Mouse (Mus musculus): ENCODE results near the gene Dnajb2. TPM values are rescaled to one million over a fixed set of nuclear protein-coding genes. Genes with fewer than 3 reads are reported as not detected.

Gene Dnajb2
- polyA plus RNA-seq, 1 experiment from 2014 or later = 24.2 TPM

DNA sequence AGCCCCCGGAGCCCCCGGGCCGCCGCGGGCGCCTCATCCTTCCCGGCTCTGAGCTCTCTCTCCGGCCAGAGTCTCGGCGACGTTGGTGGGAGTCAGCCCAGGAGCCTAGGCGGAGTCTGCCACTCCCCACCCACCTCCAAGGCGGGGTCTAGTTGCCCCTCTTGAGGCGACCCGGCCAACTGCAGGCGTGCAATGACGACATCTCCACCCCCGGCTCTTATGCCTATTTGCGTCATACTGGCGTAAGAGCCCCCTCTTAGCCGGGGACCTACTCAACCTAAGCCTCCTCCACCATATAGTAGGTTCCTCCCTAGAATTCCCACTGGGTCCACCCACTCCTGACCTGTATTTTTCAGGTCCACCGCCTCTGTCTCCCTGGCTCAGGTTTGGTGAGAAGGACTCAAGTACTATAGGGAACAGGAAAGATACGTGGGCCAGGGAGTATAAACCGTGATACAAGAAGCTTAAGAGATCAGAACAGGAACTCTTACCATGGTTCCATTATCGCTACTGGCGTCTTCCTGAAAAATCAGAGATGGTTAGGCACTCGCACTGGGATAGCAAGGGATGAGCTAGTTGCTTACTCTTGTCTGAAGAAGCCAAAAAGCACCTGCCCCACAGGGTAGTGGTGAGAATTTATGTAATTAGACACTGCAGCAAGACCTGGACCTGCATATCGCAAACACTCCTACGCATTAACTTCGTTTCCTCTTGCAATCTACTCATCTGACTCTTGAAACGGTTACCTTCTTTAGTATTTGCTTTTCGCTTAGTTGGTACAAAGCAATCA lies 28.1 kb downstream of the Dnajb2 start, which contains the start of gene Ptprn:
Gene Ptprn (minus strand): TSS at position 412 of the 790 bp plus-strand sequence.
- Histone ChIP-seq H3K27ac (replicated peaks) (no peak within 1 kb of the TSS), H3K9me3 (ENCODE audit: control insufficient read depth, low read length) (no peaks in the 10 kb centered on the region), H3K4me2 (replicated peaks; ENCODE audit: low read depth) (no peak within 1 kb of the TSS), H3K4me1 (replicated peaks; ENCODE audit: control insufficient read depth, insufficient read depth) (no peaks in the 10 kb centered on the region), H3K27me3 (ENCODE audit: control insufficient read depth, insufficient read depth, low read length) (peaks cover 17% of the 10 kb centered on the region; the same call in 1 of the 2 replicates), H3K4me3 (ENCODE audit: low read depth, low read length) (no peak within 1 kb of the TSS), H3K36me3 (ENCODE audit: control insufficient read depth, insufficient read depth, low read length) (no peaks in the 10 kb centered on the region), H3K9ac (ENCODE audit: low read length) (no peak within 1 kb of the TSS)
- ATAC-seq (ENCODE audit: low FRiP score, low TSS enrichment) (peak; percentile 40; the same call in 1 of the 2 replicates), DNase-seq (ENCODE audit: low spot score) (no peak)
- WGBS = 11% methylated on average over 31 of the region's 32 CpGs
- TF ChIP-seq EP300 (optimal IDR thresholded peaks at IDR 0.05) = no peak
- TF ChIP-seq CTCF (IDR thresholded peaks at IDR 0.05; ENCODE audit: low read depth) = no peak

DNA sequence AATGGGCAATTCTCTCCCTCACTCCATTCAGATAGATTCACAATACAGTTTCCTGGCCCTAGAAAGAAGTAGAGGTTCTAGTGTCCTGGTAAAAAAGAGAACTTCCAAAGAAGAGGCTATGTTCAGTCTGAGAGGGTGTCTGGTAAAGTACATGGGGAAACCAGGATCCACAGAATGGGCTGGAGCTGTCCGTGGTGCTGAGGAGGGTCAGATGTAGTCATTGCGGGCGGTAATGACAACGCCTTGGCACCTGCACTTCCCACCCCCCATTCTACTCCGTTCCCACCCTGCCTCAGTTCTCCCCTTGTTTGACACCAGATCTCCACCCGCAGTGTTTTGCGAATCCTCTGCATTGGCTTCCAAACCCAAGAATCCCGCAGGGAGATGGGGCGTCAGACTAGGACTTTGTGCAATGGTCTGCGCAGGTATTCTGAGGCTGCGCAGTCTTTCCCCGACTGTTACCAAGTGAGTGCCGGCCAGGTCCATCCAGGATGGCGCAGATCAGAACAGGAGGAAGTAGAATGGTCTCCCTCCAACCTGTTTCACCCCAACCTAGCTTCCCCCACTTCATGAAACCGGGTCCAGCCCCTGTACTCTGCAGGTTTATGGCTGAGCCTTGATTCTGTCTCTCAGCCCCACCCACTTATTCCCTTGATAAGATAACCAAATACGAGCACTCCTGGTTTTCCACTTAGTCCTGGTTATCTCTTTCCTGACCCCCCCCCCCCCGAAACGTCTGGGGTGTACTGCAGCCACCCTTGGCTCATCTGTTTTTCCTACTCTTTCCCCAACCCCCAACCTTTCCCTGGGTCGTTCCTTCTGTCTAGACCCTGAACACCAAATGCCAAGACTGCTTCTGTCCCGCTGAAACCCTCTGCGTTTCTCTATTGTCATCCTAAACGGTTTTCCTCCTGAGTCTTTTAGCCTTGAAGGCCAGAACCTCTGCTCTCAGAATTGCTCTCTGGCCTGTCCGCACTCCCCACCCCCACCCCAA lies 41.3 kb downstream of the Dnajb2 start:
- H3K27me3 ChIP-seq (ENCODE audit: control insufficient read depth, insufficient read depth, low read length) = no peaks in the 10 kb centered on the region
- no peaks in the 10 kb centered on the region for H3K9me3 ChIP-seq (ENCODE audit: control insufficient read depth, low read length)
- 9% methylated on average over 23 of the region's 23 CpGs for WGBS
- TF ChIP-seq CTCF (IDR thresholded peaks at IDR 0.05; ENCODE audit: low read depth) (no peak), EP300 (optimal IDR thresholded peaks at IDR 0.05) (no peak)
- H3K4me2 ChIP-seq (replicated peaks; ENCODE audit: low read depth) = no peak overlapping the region
- H3K4me1 ChIP-seq (replicated peaks; ENCODE audit: control insufficient read depth, insufficient read depth) = no peaks in the 10 kb centered on the region
- no peak for ATAC-seq (ENCODE audit: low FRiP score, low TSS enrichment)
- peak; percentile 75 for DNase-seq (ENCODE audit: low spot score)
- no peaks in the 10 kb centered on the region for H3K36me3 ChIP-seq (ENCODE audit: control insufficient read depth, insufficient read depth, low read length)
- H3K9ac ChIP-seq (ENCODE audit: low read length) = no peak overlapping the region
- H3K27ac ChIP-seq (replicated peaks) = no peak overlapping the region
- no peak overlapping the region for H3K4me3 ChIP-seq (ENCODE audit: low read depth, low read length)

DNA sequence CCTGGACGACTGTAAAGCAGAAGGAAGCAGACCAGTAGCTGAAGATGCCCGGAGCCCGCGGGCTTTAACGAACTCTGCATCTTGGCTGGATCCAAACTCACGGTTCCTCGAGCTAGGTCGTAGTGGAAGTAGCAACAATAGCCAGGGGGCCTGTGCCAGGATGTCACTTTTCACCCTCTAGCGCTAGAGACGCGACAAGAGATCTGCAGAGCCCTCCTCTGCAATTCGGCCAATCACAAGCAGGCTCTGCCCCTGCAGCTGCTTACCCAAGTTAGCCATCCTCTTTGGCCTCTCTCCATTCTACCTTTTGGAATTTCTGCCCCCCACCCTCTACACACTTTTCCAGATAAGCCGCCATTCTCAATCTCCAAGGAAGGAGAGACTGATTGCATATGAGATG lies 42.0 kb downstream of the Dnajb2 start, which contains the start of gene Resp18:
Gene Resp18 (minus strand): TSS at position 188 of the 400 bp plus-strand sequence.
- ATAC-seq (ENCODE audit: low FRiP score, low TSS enrichment) (no peak), DNase-seq (ENCODE audit: low spot score) (no peak)
- Histone ChIP-seq H3K9me3 (ENCODE audit: control insufficient read depth, low read length) (no peaks in the 10 kb centered on the region), H3K27ac (replicated peaks) (no peak within 1 kb of the TSS), H3K36me3 (ENCODE audit: control insufficient read depth, insufficient read depth, low read length) (no peaks in the 10 kb centered on the region), H3K4me1 (replicated peaks; ENCODE audit: control insufficient read depth, insufficient read depth) (no peaks in the 10 kb centered on the region), H3K4me3 (ENCODE audit: low read depth, low read length) (no peak within 1 kb of the TSS), H3K27me3 (ENCODE audit: control insufficient read depth, insufficient read depth, low read length) (no peaks in the 10 kb centered on the region), H3K4me2 (replicated peaks; ENCODE audit: low read depth) (no peak within 1 kb of the TSS), H3K9ac (ENCODE audit: low read length) (no peak within 1 kb of the TSS)
- TF ChIP-seq CTCF (IDR thresholded peaks at IDR 0.05; ENCODE audit: low read depth) = no peak
- no peak for TF ChIP-seq EP300 (optimal IDR thresholded peaks at IDR 0.05)
- 5% methylated on average over 13 of the region's 13 CpGs for WGBS

DNA sequence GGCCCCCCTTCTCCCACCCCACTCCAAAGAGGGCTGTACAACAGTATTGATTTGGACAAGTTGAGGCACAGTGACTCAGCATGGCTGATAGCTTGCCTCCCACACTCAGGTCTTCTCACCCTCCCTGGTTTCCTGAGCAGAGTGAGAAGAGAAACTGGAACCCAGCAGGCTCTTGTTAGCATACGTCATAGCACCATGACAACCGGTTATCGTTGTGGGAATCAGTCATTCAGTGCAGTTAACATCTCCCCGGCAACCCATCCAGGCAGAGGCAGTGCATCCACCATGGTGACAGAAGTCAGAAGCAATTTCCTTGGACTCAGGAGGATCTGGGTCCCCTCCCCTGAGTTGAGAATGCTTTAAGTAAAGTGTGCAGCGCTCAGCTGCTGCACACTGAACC lies 46.8 kb downstream of the Dnajb2 start:
- Histone ChIP-seq H3K4me1 (replicated peaks; ENCODE audit: control insufficient read depth, insufficient read depth) (no peaks in the 10 kb centered on the region), H3K4me3 (ENCODE audit: low read depth, low read length) (no peak overlapping the region), H3K9me3 (ENCODE audit: control insufficient read depth, low read length) (no peaks in the 10 kb centered on the region), H3K27me3 (ENCODE audit: control insufficient read depth, insufficient read depth, low read length) (no peaks in the 10 kb centered on the region), H3K9ac (ENCODE audit: low read length) (no peak overlapping the region), H3K36me3 (ENCODE audit: control insufficient read depth, insufficient read depth, low read length) (no peaks in the 10 kb centered on the region), H3K4me2 (replicated peaks; ENCODE audit: low read depth) (no peak overlapping the region), H3K27ac (replicated peaks) (no peak overlapping the region)
- 71% methylated on average over 5 of the region's 5 CpGs for WGBS
- TF ChIP-seq EP300 (optimal IDR thresholded peaks at IDR 0.05) (no peak), CTCF (IDR thresholded peaks at IDR 0.05; ENCODE audit: low read depth) (no peak)
- no peak for ATAC-seq (ENCODE audit: low FRiP score, low TSS enrichment)
- no peak for DNase-seq (ENCODE audit: low spot score)

DNA sequence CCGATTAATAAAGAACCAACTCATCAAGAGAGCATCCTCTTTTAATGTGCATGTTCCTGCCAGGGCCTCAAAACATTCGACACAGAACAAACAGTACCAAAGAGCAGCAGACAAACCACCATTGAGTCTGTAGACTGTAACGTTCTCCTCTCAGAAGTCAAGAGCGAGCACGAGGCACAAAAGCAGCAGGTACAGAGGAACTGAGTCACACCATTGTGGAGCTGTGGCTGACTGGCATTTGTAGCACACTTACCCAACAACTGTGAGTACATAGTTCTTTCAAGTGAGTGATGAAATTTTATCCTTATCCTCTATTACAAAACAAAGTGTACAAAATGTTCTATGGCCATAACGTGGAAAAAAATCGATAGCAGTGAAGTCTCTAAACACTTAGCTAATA lies 48.7 kb downstream of the Dnajb2 start:
- H3K4me1 ChIP-seq (replicated peaks; ENCODE audit: control insufficient read depth, insufficient read depth) = no peaks in the 10 kb centered on the region
- no peaks in the 10 kb centered on the region for H3K27me3 ChIP-seq (ENCODE audit: control insufficient read depth, insufficient read depth, low read length)
- H3K27ac ChIP-seq (replicated peaks) = no peak overlapping the region
- TF ChIP-seq EP300 (optimal IDR thresholded peaks at IDR 0.05) (no peak), CTCF (IDR thresholded peaks at IDR 0.05; ENCODE audit: low read depth) (no peak)
- DNase-seq (ENCODE audit: low spot score) (no peak), ATAC-seq (ENCODE audit: low FRiP score, low TSS enrichment) (no peak)
- H3K4me2 ChIP-seq (replicated peaks; ENCODE audit: low read depth) = no peak overlapping the region
- no peak overlapping the region for H3K9ac ChIP-seq (ENCODE audit: low read length)
- H3K36me3 ChIP-seq (ENCODE audit: control insufficient read depth, insufficient read depth, low read length) = no peaks in the 10 kb centered on the region
- 78% methylated on average over 7 of the region's 7 CpGs for WGBS
- H3K9me3 ChIP-seq (ENCODE audit: control insufficient read depth, low read length) = no peaks in the 10 kb centered on the region
- H3K4me3 ChIP-seq (ENCODE audit: low read depth, low read length) = no peak overlapping the region

All from stomach, postnatal 0 days (tissue).